Mouse (Mus musculus) layer of hippocampus, adult 18-20 months (tissue): ENCODE data around the gene Olfr1404. TPM values are rescaled to one million over a fixed set of nuclear protein-coding genes. Genes with fewer than 3 reads are reported as not detected.
"Not testable (repeated sequence)": the region's sequence is repeated elsewhere in the genome, so short reads cannot be mapped to it uniquely, and the experiment has no call there.

Experiments
- DNase-seq, 2 experiments: peaks; one replicate each; pipeline ENCODE4 v3.0.0; 2022; ENCODE audit warnings: low spot score in 2 of 2
- long read RNA-seq: library from polyadenylated mRNA; stranded (forward); transcript quantifications from one replicate; pipeline ENCODE4 v2.0.0, GENCODE M21; 2021
- total RNA-seq, 2 experiments: library from RNA; stranded (reverse); gene quantifications; 2 replicates each; pipeline ENCODE4 v1.2.3; 2021

Olfr1404 gene
- total RNA-seq: not detected
- long read RNA-seq: 0 reads

- DNase-seq: no peak
These were observed at the start of gene Olfr1404 for GRCm38 (mm10) chr1:173212092-173212491. Gene Olfr1404 (plus strand): TSS chr1:173212392.

- DNase-seq: no peak
These were observed 37.9 kb upstream of the Olfr1404 start for GRCm38 (mm10) chr1:173174154-173174842.

GRCm38 (mm10) chr1:173190540-173190939 is 21.7 kb upstream of the Olfr1404 start, which contains the start of gene Olfr1406:
Gene Olfr1406 (minus strand): TSS chr1:173190640.
- no peak for DNase-seq

GRCm38 (mm10) chr1:173192059-173192458 is 20.1 kb upstream of the Olfr1404 start:
- no peak for DNase-seq

- DNase-seq: no peak
These were observed 15.8 kb upstream of the Olfr1404 start for GRCm38 (mm10) chr1:173196359-173196758.

GRCm38 (mm10) chr1:173197508-173197907 is 14.7 kb upstream of the Olfr1404 start, which contains the start of gene Olfr218:
Gene Olfr218 (plus strand): TSS chr1:173197808.
- DNase-seq: no peak

- DNase-seq: no peak
These were observed 4.3 kb downstream of the Olfr1404 start for GRCm38 (mm10) chr1:173216481-173216880.

GRCm38 (mm10) chr1:173227081-173227480 is 14.9 kb downstream of the Olfr1404 start, which contains the start of gene Fcer1a:
Gene Fcer1a (minus strand): TSS chr1:173227214.
- no peak for DNase-seq

GRCm38 (mm10) chr1:173237004-173237403 is 24.8 kb downstream of the Olfr1404 start:
- not testable (repeated sequence) for DNase-seq

- DNase-seq: no peak
These were observed 37.7 kb downstream of the Olfr1404 start for GRCm38 (mm10) chr1:173249888-173250287.

GRCm38 (mm10) chr1:173265701-173266100 is 53.5 kb downstream of the Olfr1404 start, which contains the start of gene Olfr418:
Gene Olfr418 (plus strand): TSS chr1:173266001.
- no peak for DNase-seq

Other genes starting within 250 kb of the Olfr1404 start
- gene Olfr1408, start 75.0 kb upstream of the Olfr1404 start, total RNA-seq: not detected
- not detected for gene Olfr1406, start 21.8 kb upstream of the Olfr1404 start, total RNA-seq
- not detected for gene Olfr218, start 14.6 kb upstream of the Olfr1404 start, total RNA-seq
- not detected for gene Fcer1a, start 14.8 kb downstream of the Olfr1404 start, total RNA-seq
- not detected for gene Olfr418, start 53.6 kb downstream of the Olfr1404 start, total RNA-seq
- not detected for gene Mptx2, start 65.4 kb downstream of the Olfr1404 start, total RNA-seq
- gene Ackr1, start 121.4 kb downstream of the Olfr1404 start, total RNA-seq: 10 to 100 TPM; 55.2 to 58.1 TPM
- gene Aim2, start 138.5 kb downstream of the Olfr1404 start, total RNA-seq: 1 to 10 TPM; 3.1 to 3.3 TPM
- gene Cadm3, start 155.3 kb downstream of the Olfr1404 start, total RNA-seq: 100 to 1,000 TPM; 357 to 369 TPM